Mouse (Mus musculus) liver, adult (tissue): ENCODE results near the gene Btbd9.

Experiments used
- GATA4 ChIP-seq: IDR thresholded peaks from 2 replicates; pipeline ENCODE4 v1.6.1; 2014; ENCODE audit warnings: mild to moderate bottlenecking, low read length; ENCODE audit not compliant: insufficient replicate concordance

Btbd9 gene

GRCm38 (mm10) chr17:30241720-30242322, 334.5 kb downstream of the Btbd9 start:
- no peak for TF ChIP-seq GATA4

- TF ChIP-seq GATA4: no peak
These were observed 335.2 kb downstream of the Btbd9 start for GRCm38 (mm10) chr17:30241061-30241460.

GRCm38 (mm10) chr17:30240659-30241058, 335.6 kb downstream of the Btbd9 start:
- TF ChIP-seq GATA4: no peak

- TF ChIP-seq GATA4: no peak
These were observed 336.8 kb downstream of the Btbd9 start for GRCm38 (mm10) chr17:30239458-30239857.

- TF ChIP-seq GATA4: no peak
These were observed 338.7 kb downstream of the Btbd9 start for GRCm38 (mm10) chr17:30237600-30237999.

- TF ChIP-seq GATA4: no peak
These were observed 339.7 kb downstream of the Btbd9 start for GRCm38 (mm10) chr17:30236611-30237010.

- TF ChIP-seq GATA4: no peak
These were observed 340.9 kb downstream of the Btbd9 start for GRCm38 (mm10) chr17:30235380-30235779.

- no peak for TF ChIP-seq GATA4
These were observed 343.6 kb downstream of the Btbd9 start for GRCm38 (mm10) chr17:30232698-30233097.

GRCm38 (mm10) chr17:30231483-30231882, 344.8 kb downstream of the Btbd9 start:
- no peak for TF ChIP-seq GATA4

- TF ChIP-seq GATA4: no peak
These were observed 345.9 kb downstream of the Btbd9 start for GRCm38 (mm10) chr17:30230428-30230827.

- no peak for TF ChIP-seq GATA4
These were observed 347.7 kb downstream of the Btbd9 start for GRCm38 (mm10) chr17:30228439-30229215.

GRCm38 (mm10) chr17:30225030-30225740, 351.1 kb downstream of the Btbd9 start:
- TF ChIP-seq GATA4: no peak

GRCm38 (mm10) chr17:30222837-30223236, 353.5 kb downstream of the Btbd9 start:
- no peak for TF ChIP-seq GATA4

GRCm38 (mm10) chr17:30222361-30222760, 353.9 kb downstream of the Btbd9 start:
- no peak for TF ChIP-seq GATA4

GRCm38 (mm10) chr17:30221677-30222076, 354.6 kb downstream of the Btbd9 start:
- no peak for TF ChIP-seq GATA4

- TF ChIP-seq GATA4: no peak
These were observed 360.5 kb downstream of the Btbd9 start for GRCm38 (mm10) chr17:30215741-30216140.
